Mouse (Mus musculus): ENCODE data around the gene Tcta. TPM values are rescaled to one million over a fixed set of nuclear protein-coding genes. Genes with fewer than 3 reads are reported as not detected.
A peak's percentile ranks its signal among the peaks of the same experiment; 100 is the strongest.
"Not testable (repeated sequence)": the region's sequence is repeated elsewhere in the genome, so short reads cannot be mapped to it uniquely, and the experiment has no call there.

Tcta gene
- polyA plus RNA-seq, 1 experiment from 2014 or later = 30.2 TPM

DNA sequence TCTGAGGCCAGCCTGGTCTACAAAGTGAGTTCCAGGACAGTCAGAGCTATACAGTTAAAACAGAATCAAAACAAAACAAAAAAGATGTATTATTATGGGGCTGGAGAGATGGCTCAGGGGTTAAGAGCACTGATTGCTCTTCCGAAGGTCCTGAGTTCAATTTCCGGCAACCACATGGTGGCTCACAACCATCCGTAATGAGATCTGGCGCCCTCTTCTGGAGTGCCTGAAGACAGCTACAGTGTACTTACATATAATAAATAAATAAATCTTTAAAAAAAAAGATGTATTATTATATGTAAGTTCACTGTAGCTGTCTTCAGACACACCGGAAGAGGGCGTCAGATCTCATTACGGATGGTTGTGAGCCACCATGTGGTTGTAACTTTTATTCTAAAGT is 16.1 kb upstream of the Tcta start:
- DNase-seq (ENCODE audit: low read depth, low spot score); in situ Hi-C loops (cut with MboI; ENCODE audit: low pct_unique_long_range_greater_than_20kb): not testable (repeated sequence)
- peak; percentile 48 for TF ChIP-seq CTCF (IDR thresholded peaks at IDR 0.05)

GRCm38 (mm10) chr9:108318462-108318861 is 12.5 kb upstream of the Tcta start:
- TF ChIP-seq CTCF (IDR thresholded peaks at IDR 0.05) = no peak
- CTCF ChIA-PET = interaction anchor here (1.3 to 1.4 kb wide), 2 partner anchors 8 to 21 kb away, joined by 3 read pairs; no protein-coding TSS in a partner anchor
- in situ Hi-C loops (cut with MboI; ENCODE audit: low pct_unique_long_range_greater_than_20kb) = no loop called here
- no peak for DNase-seq (ENCODE audit: low read depth, low spot score)
- ATAC-seq = no peak
- no peaks in the 10 kb centered on the region for H3K27me3 ChIP-seq
- POLR2A ChIA-PET = interaction anchor here (0.9 to 1.0 kb wide), 2 partner anchors 8 to 12 kb away, joined by 3 read pairs; partner anchors contain the start of genes Rhoa and Tcta

More for the DNA sequence above, 16.1 kb upstream of the Tcta start:
- ATAC-seq, H3K27me3 ChIP-seq, POLR2A ChIA-PET: not testable (repeated sequence)
- CTCF ChIA-PET = interaction anchor here (0.7 to 0.9 kb wide), 2 partner anchors 9 to 10 kb away, joined by 3 to 4 read pairs; no protein-coding TSS in a partner anchor

DNA sequence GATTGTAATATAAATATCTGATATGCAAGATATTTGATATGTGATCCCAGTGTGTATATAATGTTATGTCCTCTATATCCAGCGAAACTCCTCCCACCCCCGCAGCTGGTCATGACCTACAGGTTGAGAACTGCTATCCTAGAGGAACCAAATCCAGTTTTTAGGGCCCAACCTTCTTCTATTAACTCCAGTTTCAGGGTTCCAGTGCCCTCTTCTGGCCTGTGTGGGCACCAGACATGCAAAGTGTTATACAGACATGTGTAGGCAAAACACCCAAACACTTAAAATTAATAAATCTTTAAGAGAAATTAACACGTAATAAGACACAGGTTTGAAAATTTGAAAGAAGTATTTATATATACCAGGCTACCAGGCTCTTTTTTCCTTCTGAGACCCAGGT is 11.6 kb upstream of the Tcta start:
- ChIA-PET CTCF (interaction anchor here (1.3 to 1.4 kb wide), 2 partner anchors 8 to 20 kb away, joined by 3 read pairs; no protein-coding TSS in a partner anchor), POLR2A (interaction anchor here (0.6 to 1.0 kb wide), 2 partner anchors 11 to 164 kb away, joined by 3 read pairs; partner anchors contain the start of genes Rhoa and Tcta)
- DNase-seq (ENCODE audit: low read depth, low spot score) (no peak), ATAC-seq (no peak)
- no peaks in the 10 kb centered on the region for H3K27me3 ChIP-seq
- peak; percentile 58 for TF ChIP-seq CTCF (IDR thresholded peaks at IDR 0.05)
- in situ Hi-C loops (cut with MboI; ENCODE audit: low pct_unique_long_range_greater_than_20kb) = no loop called here

DNA sequence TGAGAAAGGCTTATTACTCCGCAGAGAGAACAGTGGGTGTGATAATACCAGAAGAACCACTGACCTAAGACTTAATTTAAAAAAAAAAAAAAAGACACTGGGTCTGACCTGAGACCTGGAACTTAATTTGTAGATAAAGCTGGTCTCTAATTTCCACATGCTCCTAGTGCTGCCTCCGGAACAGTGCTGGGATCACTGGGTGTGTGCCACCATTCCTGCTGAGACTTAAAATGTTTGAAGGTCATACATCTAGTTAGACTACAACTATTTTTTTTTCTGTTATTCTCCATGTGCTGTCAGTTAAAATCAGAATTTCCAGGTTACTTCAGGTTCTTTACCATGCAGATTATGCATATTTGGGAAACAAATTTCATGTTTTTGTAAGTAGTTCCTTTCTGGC is 2.2 kb upstream of the Tcta start:
- DNase-seq (ENCODE audit: low read depth, low spot score) = no peak
- no peaks in the 10 kb centered on the region for H3K27me3 ChIP-seq
- in situ Hi-C loops (cut with MboI; ENCODE audit: low pct_unique_long_range_greater_than_20kb) = loop anchor here (5.0 kb wide), 1 partner anchor 39 kb away; the partner anchor contains the start of gene Usp4
- POLR2A ChIA-PET = interaction anchor here (0.5 to 2.4 kb wide), 5 partner anchors 12 to 264 kb away, joined by 3 to 9 read pairs (median 4); no protein-coding TSS in a partner anchor
- CTCF ChIA-PET = interaction anchor here (0.8 to 1.8 kb wide), 2 partner anchors 13 to 23 kb away, joined by 3 read pairs; no protein-coding TSS in a partner anchor
- no peak for ATAC-seq
- no peak for TF ChIP-seq CTCF (IDR thresholded peaks at IDR 0.05)

DNA sequence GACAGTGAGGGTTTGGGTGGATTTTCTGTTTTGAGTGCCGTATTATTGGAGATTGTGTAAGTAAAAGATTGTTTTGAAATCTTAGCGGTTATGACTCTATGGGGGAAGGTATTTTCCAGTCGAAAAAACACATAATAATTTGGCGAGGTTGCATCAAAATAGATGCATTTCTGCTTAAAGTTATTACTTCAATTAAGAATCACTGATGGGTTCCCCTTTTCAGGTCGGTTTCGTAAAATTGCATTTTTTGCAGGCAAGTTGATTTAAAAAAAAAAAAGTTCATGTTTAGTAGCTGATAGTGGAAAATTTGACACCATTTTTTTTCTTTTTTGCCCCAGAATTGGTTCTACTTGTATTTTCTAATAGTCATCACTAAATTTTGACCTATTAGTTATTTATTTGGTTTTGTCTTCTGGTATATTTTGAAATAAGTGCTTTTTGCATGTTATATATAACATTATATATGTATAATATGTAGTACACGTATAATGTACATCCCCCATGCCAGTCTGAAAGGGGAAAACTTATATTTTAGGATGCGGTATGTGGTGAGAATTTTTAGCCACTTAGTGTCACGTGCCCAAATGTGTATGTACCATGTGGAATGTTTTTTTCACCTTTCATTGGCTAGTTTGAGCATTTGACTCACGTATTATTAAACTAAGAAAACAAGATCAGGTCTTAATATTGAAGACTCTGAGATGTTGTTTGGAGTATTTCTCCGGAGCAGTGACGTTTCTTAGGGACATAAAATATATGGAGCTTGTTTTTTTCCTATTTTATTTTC is 1.3 kb upstream of the Tcta start:
- no peak for TF ChIP-seq CTCF (IDR thresholded peaks at IDR 0.05)
- ChIA-PET POLR2A (interaction anchor here (0.7 kb wide), 1 partner anchor 27 kb away, joined by 4 read pairs; no protein-coding TSS in a partner anchor), CTCF (no interaction called here)
- DNase-seq (ENCODE audit: low read depth, low spot score) (no peak), ATAC-seq (no peak)
- in situ Hi-C loops (cut with MboI; ENCODE audit: low pct_unique_long_range_greater_than_20kb) = loop anchor here (5.0 kb wide), 1 partner anchor 40 kb away; the partner anchor contains the start of gene Usp4
- no peaks in the 10 kb centered on the region for H3K27me3 ChIP-seq

- DNase-seq (ENCODE audit: low read depth, low spot score) (no peak), ATAC-seq (peak; percentile 60)
- TF ChIP-seq CTCF (IDR thresholded peaks at IDR 0.05) = no peak
- in situ Hi-C loops (cut with MboI; ENCODE audit: low pct_unique_long_range_greater_than_20kb) = loop anchor here (5.0 kb wide), 1 partner anchor 41 kb away; the partner anchor contains the start of gene Usp4
- POLR2A ChIA-PET = interaction anchor here (1.0 to 1.2 kb wide), 2 partner anchors 12 to 15 kb away, joined by 3 read pairs; no protein-coding TSS in a partner anchor
- H3K27me3 ChIP-seq = no peaks in the 10 kb centered on the region
- CTCF ChIA-PET = no interaction called here
Observed at GRCm38 (mm10) chr9:108306571-108306980, 616 bp upstream of the Tcta start.

DNA sequence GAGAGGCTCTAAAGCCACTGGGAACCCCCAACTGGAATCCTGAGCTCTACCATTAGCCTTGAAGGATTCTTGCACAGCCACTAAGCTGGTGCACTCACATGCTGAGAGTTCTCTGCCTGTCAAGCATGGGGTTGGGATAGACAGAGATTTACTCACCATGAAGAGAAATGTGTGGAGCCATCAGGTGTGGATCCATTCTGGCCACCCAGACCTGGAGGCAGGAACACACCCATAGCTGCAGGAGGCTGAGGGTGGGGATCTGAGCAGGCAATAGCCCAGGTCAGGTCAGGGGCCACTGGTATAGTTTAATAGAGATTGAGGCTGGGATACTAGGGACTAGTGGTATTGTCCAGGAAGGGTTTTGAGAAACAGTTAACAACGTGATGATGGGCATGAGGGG is 790 bp downstream of the Tcta start:
- ATAC-seq (no peak), DNase-seq (ENCODE audit: low read depth, low spot score) (no peak)
- CTCF ChIA-PET = interaction anchor here (3.6 kb wide), 1 partner anchor 10 kb away, joined by 9 read pairs; no protein-coding TSS in a partner anchor
- TF ChIP-seq CTCF (IDR thresholded peaks at IDR 0.05) = no peak
- in situ Hi-C loops (cut with MboI; ENCODE audit: low pct_unique_long_range_greater_than_20kb) = loop anchor here (5.0 kb wide), 1 partner anchor 42 kb away; the partner anchor contains the start of gene Usp4
- H3K27me3 ChIP-seq = no peaks in the 10 kb centered on the region
- POLR2A ChIA-PET = interaction anchor here (0.6 to 1.1 kb wide), 3 partner anchors 38 to 45 kb away, joined by 3 to 4 read pairs (median 3); no protein-coding TSS in a partner anchor

- CTCF ChIA-PET = interaction anchor here (0.6 to 3.6 kb wide), 3 partner anchors 10 to 14 kb away, joined by 3 to 9 read pairs (median 3); partner anchors contain the start of gene Nicn1
- in situ Hi-C loops (cut with MboI; ENCODE audit: low pct_unique_long_range_greater_than_20kb) = loop anchor here (5.0 kb wide), 1 partner anchor 43 kb away; the partner anchor contains the start of gene Usp4
- no peak for ATAC-seq
- TF ChIP-seq CTCF (IDR thresholded peaks at IDR 0.05) = no peak
- H3K27me3 ChIP-seq = no peaks in the 10 kb centered on the region
- POLR2A ChIA-PET = interaction anchor here (0.7 kb wide), 1 partner anchor 12 kb away, joined by 3 read pairs; no protein-coding TSS in a partner anchor
- no peak for DNase-seq (ENCODE audit: low read depth, low spot score)
Observed at GRCm38 (mm10) chr9:108304716-108305115, 1.2 kb downstream of the Tcta start.

DNA sequence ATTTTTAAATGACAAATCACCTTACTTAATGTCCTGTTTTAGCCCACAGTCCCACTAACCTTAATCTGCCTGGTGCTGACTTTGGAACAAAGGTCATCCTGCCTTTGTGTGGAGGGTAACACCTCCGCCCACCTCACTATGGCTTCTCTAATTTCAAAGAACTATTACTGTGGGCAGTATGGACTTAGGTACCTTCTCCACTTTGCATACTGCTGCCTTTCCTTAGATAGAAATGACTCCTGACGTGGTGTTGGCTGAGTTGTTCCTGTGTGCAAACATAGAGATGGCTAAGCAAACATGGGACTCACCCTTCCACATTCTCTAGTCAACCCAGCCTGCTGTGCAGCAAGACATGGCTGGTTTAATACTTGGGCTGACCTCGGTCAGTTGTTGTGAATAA is 4.1 kb downstream of the Tcta start:
- no peak for ATAC-seq
- no peak for TF ChIP-seq CTCF (IDR thresholded peaks at IDR 0.05)
- ChIA-PET CTCF (interaction anchor here (0.9 kb wide), 1 partner anchor 10 kb away, joined by 3 read pairs; no protein-coding TSS in a partner anchor), POLR2A (interaction anchor here (0.6 kb wide), 1 partner anchor 213 kb away, joined by 3 read pairs; no protein-coding TSS in a partner anchor)
- in situ Hi-C loops (cut with MboI; ENCODE audit: low pct_unique_long_range_greater_than_20kb) = no loop called here
- no peak for DNase-seq (ENCODE audit: low read depth, low spot score)
- H3K27me3 ChIP-seq = no peaks in the 10 kb centered on the region
